Mouse (Mus musculus): Measurements from ENCODE around the gene Psmd14.

The Psmd14 gene

DNA sequence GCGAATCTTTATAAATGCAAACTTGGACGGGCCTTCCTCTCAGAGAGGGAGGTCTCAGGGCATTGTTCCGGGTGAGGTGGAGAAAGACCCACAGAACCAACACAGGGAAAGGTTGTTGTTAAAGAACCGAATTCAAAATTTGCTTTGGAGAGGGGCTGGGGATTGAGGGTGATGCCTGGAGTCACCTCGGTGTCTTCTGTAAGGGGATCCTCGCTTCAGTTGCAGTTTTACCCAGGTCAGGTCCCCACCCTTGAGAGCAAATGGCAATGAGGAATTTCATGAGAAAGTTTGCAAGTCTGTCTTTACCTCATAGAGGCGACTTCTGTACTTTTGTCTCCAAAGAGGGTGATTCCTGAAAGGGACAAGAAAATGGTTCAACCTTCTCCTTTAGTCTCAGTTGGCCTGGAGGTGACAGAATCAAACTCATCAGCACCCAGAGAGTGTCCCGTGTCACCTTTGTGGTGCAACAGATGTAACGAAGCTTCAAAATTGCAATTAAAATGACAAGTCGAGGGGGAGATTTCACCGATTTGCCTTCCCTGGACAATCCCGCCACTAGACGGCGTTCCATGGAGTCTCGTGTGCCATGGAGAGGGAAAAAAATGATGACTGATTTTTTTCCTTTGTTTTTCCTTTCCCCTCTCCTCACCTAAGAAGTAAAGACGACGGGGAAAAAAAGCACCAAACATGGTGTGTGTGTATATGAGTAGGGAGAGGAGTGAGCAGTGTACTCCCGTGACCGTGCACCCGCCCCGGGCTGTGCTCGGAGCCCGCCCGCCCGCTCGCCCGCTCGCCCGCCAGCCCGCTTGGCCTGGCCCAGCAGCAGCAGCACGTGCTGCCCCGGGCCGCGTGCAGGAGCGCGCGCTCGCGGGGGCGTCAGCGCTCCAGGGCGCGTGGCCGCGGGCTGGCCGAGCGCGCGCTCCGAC is 103.3 kb downstream of the Psmd14 start:
- peak; percentile 21 to 34 for DNase-seq

DNA sequence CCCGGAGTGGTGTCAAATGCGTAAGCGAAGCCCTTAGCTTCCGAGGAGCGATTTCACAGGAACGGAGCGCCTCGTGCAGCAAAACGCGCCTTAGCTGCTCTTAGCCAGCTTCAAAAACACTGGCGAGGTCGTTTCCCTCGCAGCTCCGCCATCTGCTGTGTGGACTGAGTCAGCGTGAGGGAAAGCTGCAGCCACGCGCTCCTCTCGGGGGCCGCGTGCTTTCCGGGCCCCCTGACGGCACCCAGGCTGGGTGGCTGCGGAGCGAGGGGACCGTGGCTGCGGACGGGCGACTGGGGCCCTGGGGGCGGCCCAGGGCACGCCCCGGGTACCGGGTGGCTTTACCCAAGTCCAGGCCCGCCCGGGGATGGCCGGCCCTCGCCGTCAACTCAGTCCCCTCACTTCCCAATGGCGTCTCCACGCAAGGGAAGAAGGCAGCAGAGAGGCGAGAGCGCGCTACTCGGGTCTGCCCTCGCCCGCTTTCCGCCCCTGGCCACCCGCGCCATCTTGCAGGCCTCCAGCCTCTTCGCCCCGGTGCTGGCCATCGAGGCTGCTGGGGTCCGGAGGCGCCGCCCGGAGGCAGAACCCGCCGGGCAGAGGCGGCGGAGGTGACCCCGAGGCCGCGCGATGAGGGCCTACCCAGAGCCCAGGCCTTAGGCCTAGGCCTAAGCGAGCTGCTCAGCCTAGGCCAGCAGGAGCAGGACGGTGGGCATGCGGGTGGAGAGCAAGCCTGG is 104.3 kb downstream of the Psmd14 start:
- peak in 1 of 2 experiments; percentile 19 for DNase-seq

DNA sequence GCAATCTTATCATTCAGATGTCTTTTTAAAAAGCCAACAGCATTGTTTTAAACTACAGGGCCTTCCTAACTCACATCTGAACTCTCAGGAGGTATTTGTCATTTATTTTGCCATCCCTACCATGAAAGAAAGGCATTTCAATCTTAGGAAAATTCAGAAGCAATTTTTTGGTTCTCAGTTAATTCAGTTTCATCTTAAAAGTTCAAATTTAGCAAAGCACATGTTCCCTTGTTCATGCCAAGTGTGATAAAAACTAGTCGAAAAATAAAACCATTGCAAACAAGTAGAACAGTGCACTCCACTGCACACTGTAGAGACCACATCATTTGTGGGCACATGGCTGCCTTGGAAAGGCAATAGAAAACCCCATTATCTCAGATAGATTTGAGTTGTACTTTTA is 106.7 kb downstream of the Psmd14 start:
- DNase-seq, result no peak

DNA sequence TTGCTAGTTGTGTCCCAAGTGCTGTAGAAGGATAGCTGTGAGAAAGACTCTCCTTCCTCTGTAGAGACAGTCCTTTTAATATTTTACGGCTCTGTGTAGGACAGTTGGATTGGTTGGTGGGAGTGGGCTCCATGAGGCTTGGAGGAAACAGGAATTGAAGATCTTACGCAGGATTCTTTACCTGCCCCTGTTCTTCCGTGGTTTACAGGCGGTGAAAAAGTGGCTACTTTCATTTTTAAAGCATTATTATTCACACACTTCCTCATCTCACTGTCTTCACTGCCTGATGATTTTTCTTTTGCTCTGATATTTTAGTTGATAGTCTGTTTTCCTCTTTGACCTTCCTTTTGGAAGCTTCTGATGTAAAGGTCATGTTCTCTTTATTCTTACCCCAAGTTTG is 108.7 kb downstream of the Psmd14 start:
- no peak for DNase-seq

DNA sequence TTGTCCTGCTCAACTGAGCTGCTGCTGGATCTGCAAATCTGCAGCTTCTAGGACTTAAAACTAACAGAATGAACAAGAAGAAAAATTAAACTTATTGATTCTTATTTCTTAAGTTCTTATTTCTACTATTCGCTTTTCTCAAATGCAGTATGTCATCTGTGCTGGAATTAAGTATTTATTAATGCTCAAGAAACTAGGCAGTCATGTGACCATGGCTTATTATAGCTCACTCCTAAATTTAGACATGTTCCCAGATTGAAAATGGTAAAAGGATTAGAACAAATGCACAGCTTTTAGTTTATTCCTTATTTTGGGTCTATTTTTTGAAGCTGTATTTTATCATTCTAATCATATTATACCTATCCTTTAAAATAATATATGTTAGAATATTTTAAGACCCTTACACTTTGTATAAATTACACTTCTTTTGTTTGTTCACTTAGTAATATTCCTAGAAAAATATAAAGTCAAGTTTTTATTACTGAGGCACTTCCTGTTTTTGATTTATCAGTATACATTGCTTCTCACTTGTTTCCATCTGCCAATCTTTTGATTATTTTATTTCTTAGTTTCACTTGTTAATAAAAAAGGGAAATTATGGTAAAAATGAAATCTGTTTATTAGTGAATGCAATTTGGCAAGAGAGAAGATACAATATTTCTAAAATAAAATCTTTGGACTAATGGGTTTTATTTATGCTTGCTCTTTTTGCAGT is 112.1 kb downstream of the Psmd14 start:
- no peak for DNase-seq

DNA sequence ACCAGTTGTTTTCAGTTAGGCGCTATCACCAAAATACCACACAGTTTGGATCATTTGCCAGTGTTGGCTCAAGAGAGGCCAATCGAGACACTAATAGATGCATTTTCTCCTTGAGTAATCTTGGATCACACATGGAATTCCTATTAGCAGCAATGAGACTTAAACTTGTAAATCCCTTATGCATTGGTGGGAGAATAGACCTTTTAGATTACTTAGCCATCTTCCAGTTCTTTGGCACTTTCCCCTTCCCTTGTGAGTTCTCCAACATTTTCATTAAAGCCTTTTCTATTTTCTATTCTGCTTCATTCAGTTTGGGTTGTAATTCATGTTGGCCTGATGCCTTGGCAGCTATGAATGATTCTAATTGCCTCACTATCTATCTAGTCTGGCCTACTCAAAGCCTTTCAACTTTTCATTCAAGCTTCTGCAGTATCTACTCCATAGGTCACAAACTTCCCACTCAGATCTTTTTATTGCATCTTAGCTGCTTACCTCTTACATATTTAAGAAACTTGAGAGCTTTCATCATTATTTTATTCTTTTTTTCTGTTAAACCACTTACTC is 125.8 kb downstream of the Psmd14 start:
- no peak for DNase-seq
